Mouse (Mus musculus) midbrain, postnatal 0 days (tissue): ENCODE measurements around the gene Foxd4. TPM values are rescaled to one million over a fixed set of nuclear protein-coding genes. Genes with fewer than 3 reads are reported as not detected.
"Not testable (repeated sequence)": the region's sequence is repeated elsewhere in the genome, so short reads cannot be mapped to it uniquely, and the experiment has no call there.

Source experiments
- ATAC-seq: fragments of 200-750 bp; cut with Nextera tagmentation; 2 replicates; pipeline ENCODE4 v1.8.0; 2017; ENCODE audit warnings: moderate number of reproducible peaks, mild to moderate bottlenecking, moderate TSS enrichment, moderate library complexity; ENCODE audit not compliant: low FRiP score
- DNase-seq: peaks from one replicate; pipeline ENCODE4 v3.0.0-alpha.2; 2015; ENCODE audit warnings: low spot score
- H3K27ac ChIP-seq: fragments of 300-500 bp; sonication (generic); 2 replicates; pipeline ENCODE4 v1.5.1; 2014; ENCODE audit warnings: low read depth, mild to moderate bottlenecking, low read length, mixed read lengths
- H3K27me3 ChIP-seq: fragments of 300-500 bp; sonication (generic); 2 replicates; pipeline ENCODE4 v1.6.1; 2014; ENCODE audit warnings: low read length, control low read depth, mixed read lengths; ENCODE audit not compliant: insufficient read depth
- H3K36me3 ChIP-seq: fragments of 300-500 bp; sonication (generic); 2 replicates; pipeline ENCODE4 v1.6.1; 2014; ENCODE audit warnings: low read length, control low read depth, mixed read lengths; ENCODE audit not compliant: insufficient read depth
- H3K4me1 ChIP-seq: fragments of 300-500 bp; sonication (generic); 2 replicates; pipeline ENCODE4 v1.6.1; 2014; ENCODE audit warnings: mild to moderate bottlenecking, control low read depth, antibody characterized with exemption, low read length, mixed read lengths; ENCODE audit not compliant: insufficient read depth
- H3K4me2 ChIP-seq: fragments of 300-500 bp; sonication (generic); 2 replicates; pipeline ENCODE4 v1.6.1; 2014; ENCODE audit warnings: low read depth, mild to moderate bottlenecking, low read length, mixed read lengths; ENCODE audit not compliant: poor library complexity, severe bottlenecking
- H3K4me3 ChIP-seq: fragments of 300-500 bp; sonication (generic); 2 replicates; pipeline ENCODE4 v1.5.1; 2014; ENCODE audit warnings: low read depth, mild to moderate bottlenecking, low read length, moderate library complexity
- H3K9ac ChIP-seq: fragments of 300-500 bp; sonication (generic); replicated peaks from 2 replicates; pipeline ENCODE4 v1.6.1; 2014; ENCODE audit warnings: mild to moderate bottlenecking, low read length, moderate library complexity, mixed read lengths; ENCODE audit not compliant: poor library complexity, severe bottlenecking
- H3K9me3 ChIP-seq: fragments of 300-500 bp; sonication (generic); 2 replicates; pipeline ENCODE4 v1.6.1; 2016; ENCODE audit warnings: low read length, control low read depth
- CTCF ChIP-seq: IDR thresholded peaks from 2 replicates; pipeline ENCODE4 v1.5.1; 2016; ENCODE audit warnings: antibody characterized with exemption, mild to moderate bottlenecking
- WGBS: fragments of 180-500 bp; shearing (Covaris S2); extraction: QIAGEN DNeasy Blood & Tissue Kit; methylation state at CpG from one replicate; pipeline ENCODE4 v1.1.7; 2014; 5-methylcytosine and 5-hydroxymethylcytosine counted together
- polyA plus RNA-seq: library from polyadenylated mRNA; unstranded; fragments of >200 nt; fragmentation: Nextera tagmentation; extraction: Ambion mirVana; gene quantifications from 2 replicates; pipeline ENCODE4 v1.2.1, GENCODE M21; 2015
- total RNA-seq: library from RNA; depleted of rRNA; stranded (reverse); fragments of >200 nt; gene quantifications from 2 replicates; pipeline ENCODE4 v1.2.3, GENCODE M21; 2014

Gene Foxd4
- total and polyA plus RNA-seq, 2 experiments from 2014 or later: not detected

GRCm38 (mm10) chr19:24885504-24885903, 15.5 kb downstream of the Foxd4 start:
- no peaks in the 10 kb centered on the region for H3K36me3 ChIP-seq
- no peak for ATAC-seq
- H3K9ac ChIP-seq: no peak overlapping the region
- no peak overlapping the region for H3K4me2 ChIP-seq
- no peaks in the 10 kb centered on the region for H3K9me3 ChIP-seq
- no peaks in the 10 kb centered on the region for H3K27me3 ChIP-seq
- peak; percentile 92 for TF ChIP-seq CTCF
- 7% methylated on average over 5 of the region's 5 CpGs for WGBS
- H3K4me1 ChIP-seq: no peaks in the 10 kb centered on the region; the same call in 1 of the 2 replicates
- no peak overlapping the region for H3K27ac ChIP-seq
- peak; percentile 72 for DNase-seq
- no peak overlapping the region for H3K4me3 ChIP-seq

GRCm38 (mm10) chr19:24881237-24881636, 19.8 kb downstream of the Foxd4 start:
- ATAC-seq: no peak

GRCm38 (mm10) chr19:24875129-24875870, 25.7 kb downstream of the Foxd4 start, which contains the start of gene Gm10053:
Gm10053 (plus strand) TSS chr19:24875686.
- not testable (repeated sequence) for H3K36me3 ChIP-seq, H3K9me3 ChIP-seq, DNase-seq, H3K9ac ChIP-seq, ATAC-seq, H3K27me3 ChIP-seq, H3K4me1 ChIP-seq, H3K27ac ChIP-seq, H3K4me3 ChIP-seq, H3K4me2 ChIP-seq
- WGBS: 81% methylated on average over 23 of the region's 26 CpGs

More at GRCm38 (mm10) chr19:24881237-24881636, 19.8 kb downstream of the Foxd4 start:
- no peak for TF ChIP-seq CTCF
- H3K36me3 ChIP-seq: no peaks in the 10 kb centered on the region
- WGBS: 61% methylated on average over 4 of the region's 4 CpGs
- H3K27ac ChIP-seq: no peak overlapping the region
- H3K4me1 ChIP-seq: no peaks in the 10 kb centered on the region; the same call in 1 of the 2 replicates
- H3K4me3 ChIP-seq: no peak overlapping the region
- H3K27me3 ChIP-seq: no peaks in the 10 kb centered on the region
- H3K4me2 ChIP-seq: no peak overlapping the region
- no peaks in the 10 kb centered on the region for H3K9me3 ChIP-seq
- DNase-seq: no peak
- no peak overlapping the region for H3K9ac ChIP-seq

GRCm38 (mm10) chr19:24873873-24874272, 27.1 kb downstream of the Foxd4 start:
- 63% methylated on average over 2 of the region's 2 CpGs for WGBS
- no peak for DNase-seq

GRCm38 (mm10) chr19:24871037-24871635, 29.9 kb downstream of the Foxd4 start:
- 15% methylated on average over 18 of the region's 18 CpGs for WGBS
- TF ChIP-seq CTCF: peak; percentile 99

More at GRCm38 (mm10) chr19:24873873-24874272, 27.1 kb downstream of the Foxd4 start:
- H3K4me3 ChIP-seq: no peak overlapping the region
- H3K4me2 ChIP-seq: no peak overlapping the region
- H3K36me3 ChIP-seq: no peaks in the 10 kb centered on the region
- no peak overlapping the region for H3K9ac ChIP-seq
- no peaks in the 10 kb centered on the region for H3K9me3 ChIP-seq
- ATAC-seq: no peak
- H3K27me3 ChIP-seq: 0 out of 2 replicates have a peak, but pooled peaks cover 3% of the 10 kb centered on the region
- no peak overlapping the region for H3K27ac ChIP-seq
- TF ChIP-seq CTCF: no peak
- no peaks in the 10 kb centered on the region for H3K4me1 ChIP-seq

GRCm38 (mm10) chr19:24865436-24865835, 35.6 kb downstream of the Foxd4 start:
- TF ChIP-seq CTCF: no peak
- H3K9me3 ChIP-seq: no peaks in the 10 kb centered on the region
- H3K36me3 ChIP-seq: no peaks in the 10 kb centered on the region
- H3K9ac ChIP-seq: no peak overlapping the region
- H3K4me1 ChIP-seq: no peaks in the 10 kb centered on the region; the same call in 1 of the 2 replicates
- H3K27ac ChIP-seq: no peak overlapping the region
- no peak overlapping the region for H3K4me2 ChIP-seq
- DNase-seq (no peak), ATAC-seq (no peak)
- no peak overlapping the region for H3K4me3 ChIP-seq
- 86% methylated on average over 9 of the region's 9 CpGs for WGBS
- H3K27me3 ChIP-seq: peaks cover 19% of the 10 kb centered on the region

More at GRCm38 (mm10) chr19:24871037-24871635, 29.9 kb downstream of the Foxd4 start:
- Histone ChIP-seq H3K27ac (no peak overlapping the region), H3K27me3 (0 out of 2 replicates have a peak, but pooled peaks cover 3% of the 10 kb centered on the region), H3K36me3 (no peaks in the 10 kb centered on the region), H3K9ac (no peak overlapping the region), H3K4me3 (peak overlapping the region; percentile 28; the same call in 1 of the 2 replicates), H3K9me3 (no peaks in the 10 kb centered on the region), H3K4me2 (peak overlapping the region; percentile 59), H3K4me1 (no peaks in the 10 kb centered on the region)
- peak; percentile 54 for ATAC-seq
- peak; percentile 83 for DNase-seq
